29 mouse cellular contexts compared by ENCODE assay signal in genomic region chr12:64736008-64736663, GRCm38 (mm10).
A peak's percentile ranks its signal among the peaks of the same experiment; 100 is the strongest.
DNase-seq lines count a peak whose midpoint lies in the region; ATAC-seq and TF ChIP-seq lines count a peak whose summit lies in the region.
"Had no signal": no experiment of that assay in that cellular context is flagged by ENCODE, and none has a peak within 500 bp of the region (broad histone marks: within the 10 kb centered on the region; RNA-seq: fewer than 3 reads in every experiment).

No protein-coding gene starts in this region.

- H3K27me3 ChIP-seq in CH12.LX (replicated peaks) (no peaks in the 10 kb centered on the region), MEL (ENCODE audit: control insufficient read depth in 1 of 2, insufficient read depth in 2 of 2, low read length in 2 of 2) (no peaks in the 10 kb centered on the region)
- H3K27me3 ChIP-seq in midbrain, embryonic 15.5 days (replicated peaks): no peaks in the 10 kb centered on the region
- no peaks in the 10 kb centered on the region for H3K27me3 ChIP-seq in forebrain, embryonic 15.5 days
- H3K27me3 ChIP-seq: forebrain, embryonic 13.5 days; heart, embryonic 12.5 days; midbrain, embryonic 13.5 days; Patski; stomach, embryonic 15.5 days had no signal

- H3K4me1 ChIP-seq in CH12.LX (ENCODE audit: control insufficient read depth in 1 of 2, insufficient read depth in 2 of 2): no peaks in the 10 kb centered on the region
- H3K4me1 ChIP-seq in MEL (ENCODE audit: control insufficient read depth in 1 of 2, insufficient read depth in 2 of 2, low read length in 2 of 2): no peaks in the 10 kb centered on the region
- no peaks in the 10 kb centered on the region for H3K4me1 ChIP-seq in midbrain, embryonic 15.5 days
- H3K4me1 ChIP-seq in forebrain, embryonic 15.5 days: no peaks in the 10 kb centered on the region
- H3K4me1 ChIP-seq: forebrain, embryonic 13.5 days; heart, embryonic 12.5 days; midbrain, embryonic 13.5 days; stomach, embryonic 15.5 days had no signal

- H3K27ac ChIP-seq in CH12.LX (ENCODE audit: insufficient read depth, low read depth) (no peak overlapping the region), MEL (ENCODE audit: control insufficient read depth, low read depth, low read length) (no peak overlapping the region)
- no peak overlapping the region for H3K27ac ChIP-seq in midbrain, embryonic 15.5 days
- no peak overlapping the region for H3K27ac ChIP-seq in forebrain, embryonic 15.5 days (replicated peaks)
- H3K27ac ChIP-seq: forebrain, embryonic 13.5 days; heart, adult 2 months; hindbrain, embryonic 14.5 days; liver, embryonic 14.5 days; macrophage; midbrain, embryonic 13.5 days; stomach, embryonic 15.5 days had no signal

- TF ChIP-seq CTCF in CH12.LX (conservative IDR thresholded peaks at IDR 0.05 in 1 of 2, IDR thresholded peaks at IDR 0.05 in 1 of 2; ENCODE audit: low read depth in 2 of 2, low read length in 2 of 2) (peak in 1 of 2 experiments; percentile 28; a peak in 2 of 4 replicates), MEL (IDR thresholded peaks at IDR 0.05 in 2 of 3, conservative IDR thresholded peaks at IDR 0.05 in 1 of 3; ENCODE audit: control insufficient read depth in 1 of 3, insufficient read depth in 1 of 3, low read depth in 2 of 3, low read length in 3 of 3, poor library complexity in 1 of 3, severe bottlenecking in 1 of 3) (peak in 1 of 3 experiments; percentile 34; a peak in 2 of 6 replicates)

- H3K9me3 ChIP-seq in CH12.LX (replicated peaks; ENCODE audit: low read length): no peaks in the 10 kb centered on the region
- H3K9me3 ChIP-seq in MEL (replicated peaks; ENCODE audit: insufficient read depth, low read length): no peaks in the 10 kb centered on the region
- H3K9me3 ChIP-seq in midbrain, embryonic 15.5 days: no peaks in the 10 kb centered on the region
- H3K9me3 ChIP-seq in forebrain, embryonic 15.5 days: no peaks in the 10 kb centered on the region
- H3K9me3 ChIP-seq: forebrain, embryonic 13.5 days; heart, embryonic 12.5 days; midbrain, embryonic 13.5 days; stomach, embryonic 15.5 days had no signal

- TF ChIP-seq EP300 in CH12.LX (IDR thresholded peaks at IDR 0.05; ENCODE audit: low read length) (no peak), MEL (IDR thresholded peaks at IDR 0.05; ENCODE audit: low read depth in 1 of 2, low read length in 2 of 2) (no peak)

- DNase-seq in CH12.LX (ENCODE audit: extremely low read depth) (no peak), MEL (ENCODE audit: low read depth, low spot score) (no peak)
- DNase-seq in kidney, adult 9 months: peak; percentile 75
- peak; percentile 32 for DNase-seq in kidney, postnatal 14 days
- DNase-seq in gastrocnemius, postnatal 25 days: no peak
- DNase-seq: adrenal gland, postnatal 10 days; B cell, adult 2 months; cerebellum, adult 9-10 months; cerebellum, postnatal 36 days; heart, adult 2 months; heart, postnatal 4 days; left cerebral cortex, postnatal 4 days; liver; lung, adult 2 months; lung, postnatal 10 days; retina, postnatal 1 day; right cerebral cortex, postnatal 14 days; thymus, adult 18-20 months; thymus, postnatal 25 days had no signal

- H3K36me3 ChIP-seq in CH12.LX (replicated peaks in 1 of 2; ENCODE audit: control insufficient read depth in 1 of 2, insufficient read depth in 1 of 2, low read length in 1 of 2): no peaks in the 10 kb centered on the region
- H3K36me3 ChIP-seq in MEL (ENCODE audit: control insufficient read depth in 1 of 2, insufficient read depth in 2 of 2, low read length in 2 of 2): no peaks in the 10 kb centered on the region
- no peaks in the 10 kb centered on the region for H3K36me3 ChIP-seq in midbrain, embryonic 15.5 days (replicated peaks)
- no peaks in the 10 kb centered on the region for H3K36me3 ChIP-seq in forebrain, embryonic 15.5 days
- H3K36me3 ChIP-seq: heart, embryonic 12.5 days; midbrain, embryonic 13.5 days; stomach, embryonic 15.5 days had no signal

- TF ChIP-seq RAD21 in CH12.LX (IDR thresholded peaks at IDR 0.05; ENCODE audit: low read depth, low read length) (no peak; the same call in 1 of the 2 replicates), MEL (IDR thresholded peaks at IDR 0.05; ENCODE audit: low read depth, low read length) (peak; percentile 11; the same call in 1 of the 2 replicates)

- TF ChIP-seq POLR2A in CH12.LX (IDR thresholded peaks at IDR 0.05; ENCODE audit: low read depth, low read length) (no peak), MEL (IDR thresholded peaks at IDR 0.05; ENCODE audit: control insufficient read depth in 1 of 2, insufficient read depth in 1 of 2, low read depth in 1 of 2, low read length in 2 of 2, poor library complexity in 1 of 2) (no peak)

- ATAC-seq in midbrain, embryonic 15.5 days (replicated peaks): no peak
- no peak for ATAC-seq in forebrain, embryonic 15.5 days (replicated peaks)
- ATAC-seq: forebrain, embryonic 13.5 days; midbrain, embryonic 13.5 days; Patski had no signal

- dilution Hi-C loops in CH12.LX (cut with MboI; ENCODE audit: extremely low pct_ligation_motif_present, extremely low pct_unique_long_range_greater_than_20kb, low sequenced_read_pairs): no loop called here

- no peaks in the 10 kb centered on the region for H3K79me2 ChIP-seq in CH12.LX (replicated peaks; ENCODE audit: control insufficient read depth, extremely low read depth, insufficient read depth, poor library complexity, severe bottlenecking)
- no peaks in the 10 kb centered on the region for H3K79me2 ChIP-seq in MEL (ENCODE audit: control insufficient read depth, insufficient read depth, low read length, poor library complexity)

- no peak overlapping the region for H3K9ac ChIP-seq in CH12.LX (ENCODE audit: insufficient read depth, low read depth)
- H3K9ac ChIP-seq in MEL (ENCODE audit: control insufficient read depth, low read depth, low read length, poor library complexity, severe bottlenecking): no peak overlapping the region
- H3K9ac ChIP-seq in midbrain, embryonic 15.5 days: no peak overlapping the region
- no peak overlapping the region for H3K9ac ChIP-seq in forebrain, embryonic 15.5 days (replicated peaks)
- H3K9ac ChIP-seq: forebrain, embryonic 13.5 days; heart, embryonic 12.5 days; hindbrain, embryonic 14.5 days; liver, embryonic 14.5 days; midbrain, embryonic 13.5 days; stomach, embryonic 15.5 days had no signal

- H3K4me3 ChIP-seq in CH12.LX (replicated peaks in 1 of 3; ENCODE audit: low read depth in 2 of 3, low read length in 2 of 3, poor library complexity in 1 of 3) (no peak overlapping the region), MEL (ENCODE audit: control insufficient read depth in 1 of 2, insufficient read depth in 1 of 2, low read depth in 2 of 2, low read length in 2 of 2) (no peak overlapping the region)
- H3K4me3 ChIP-seq in midbrain, embryonic 15.5 days: no peak overlapping the region
- no peak overlapping the region for H3K4me3 ChIP-seq in forebrain, embryonic 15.5 days
- H3K4me3 ChIP-seq: forebrain, embryonic 13.5 days; heart, adult 2 months; heart, embryonic 12.5 days; midbrain, embryonic 13.5 days; stomach, embryonic 15.5 days had no signal

- WGBS in midbrain, embryonic 15.5 days: 98% methylated on average over 1 of the region's 1 CpGs
- 100% methylated on average over 1 of the region's 1 CpGs for WGBS in forebrain, embryonic 15.5 days

- in situ Hi-C loops in CH12.LX (cut with MboI; ENCODE audit: low pct_ligation_motif_present, low pct_unique_long_range_greater_than_20kb, low sequenced_read_pairs): no loop called here

- H3K4me2 ChIP-seq in CH12.LX (ENCODE audit: insufficient read depth, low read depth, poor library complexity, severe bottlenecking): no peak overlapping the region
- H3K4me2 ChIP-seq in midbrain, embryonic 15.5 days: no peak overlapping the region
- no peak overlapping the region for H3K4me2 ChIP-seq in forebrain, embryonic 15.5 days (replicated peaks)
- H3K4me2 ChIP-seq: forebrain, embryonic 13.5 days; heart, embryonic 12.5 days; hindbrain, embryonic 14.5 days; midbrain, embryonic 13.5 days; stomach, embryonic 15.5 days had no signal

TF ChIP-seq in CH12.LX, 34 proteins besides CTCF, POLR2A, EP300 and RAD21:
- no peak for TF ChIP-seq NRF1 (IDR thresholded peaks at IDR 0.05; ENCODE audit: low read depth, low read length)
- peak; percentile 22; the same call in 1 of the 2 replicates for TF ChIP-seq SMC3 (IDR thresholded peaks at IDR 0.05; ENCODE audit: low read depth, low read length)

TF ChIP-seq in MEL, 35 proteins besides CTCF, POLR2A, EP300 and RAD21:
- no peak for TF ChIP-seq TCF12 (IDR thresholded peaks at IDR 0.05; ENCODE audit: low read depth, low read length)
- peak; percentile 37 for TF ChIP-seq SMC3 (IDR thresholded peaks at IDR 0.05; ENCODE audit: low read depth, low read length)
- TF ChIP-seq ZC3H11A (IDR thresholded peaks at IDR 0.05; ENCODE audit: low read depth, low read length): 0 out of 2 replicates have a peak, but pooled peaks have one; percentile 4

Comparison
In these comparisons a context has a peak if more than half of its experiments do, and no peak if none do; other contexts are left out.
1. DNase-seq: peak in kidney, adult 9 months (single experiment) and kidney, postnatal 14 days (single experiment); none in CH12.LX (single experiment), MEL (single experiment) and gastrocnemius, postnatal 25 days (single experiment).
2. Of the 35 proteins assayed by ChIP-seq in both MEL and CH12.LX: peak only in MEL: RAD21 and ZC3H11A; only in CH12.LX: none; in both: SMC3; in neither: 31; mixed calls (peak in some experiments, not most) for 1.